Mouse (Mus musculus): ENCODE results near the gene Dnase2b.

Gene Dnase2b

GRCm38 (mm10) chr3:146570148-146570782 lies 45.1 kb downstream of the Dnase2b start, which contains the start of gene Uox:
Gene Uox (plus strand): TSS chr3:146570426.
- in situ Hi-C loops (cut with MboI, MseI), result no loop called here

GRCm38 (mm10) chr3:146569594-146569993 lies 45.8 kb downstream of the Dnase2b start:
- in situ Hi-C loops (cut with MboI, MseI), result loop anchor here (10.0 kb wide), 2 partner anchors 215 to 345 kb away; no protein-coding TSS in a partner anchor

- in situ Hi-C loops (cut with MboI, MseI), result loop anchor here (10.0 kb wide), 2 partner anchors 217 to 347 kb away; no protein-coding TSS in a partner anchor
Observed at GRCm38 (mm10) chr3:146567884-146568530, 47.4 kb downstream of the Dnase2b start.

- in situ Hi-C loops (cut with MboI, MseI), result loop anchor here (10.0 kb wide), 2 partner anchors 217 to 347 kb away; no protein-coding TSS in a partner anchor
Observed at GRCm38 (mm10) chr3:146567366-146567765, 48.0 kb downstream of the Dnase2b start.

- in situ Hi-C loops (cut with MboI, MseI), result loop anchor here (10.0 kb wide), 2 partner anchors 220 to 350 kb away; no protein-coding TSS in a partner anchor
Observed at GRCm38 (mm10) chr3:146565065-146565411, 50.4 kb downstream of the Dnase2b start.

- in situ Hi-C loops (cut with MboI, MseI), result loop anchor here (5.0 to 10.0 kb wide), 3 partner anchors 220 to 353 kb away; no protein-coding TSS in a partner anchor
Observed at GRCm38 (mm10) chr3:146564268-146565064, 50.9 kb downstream of the Dnase2b start.

GRCm38 (mm10) chr3:146562936-146563335 lies 52.5 kb downstream of the Dnase2b start:
- in situ Hi-C loops (cut with MboI, MseI), result loop anchor here (5.0 to 10.0 kb wide), 3 partner anchors 222 to 354 kb away; no protein-coding TSS in a partner anchor

GRCm38 (mm10) chr3:146557507-146557906 lies 57.9 kb downstream of the Dnase2b start:
- in situ Hi-C loops (cut with MboI, MseI), result loop anchor here in 1 of 2 experiments (5.0 kb wide), 1 partner anchor 35 kb away; the partner anchor contains the start of gene Rpf1

- in situ Hi-C loops (cut with MboI, MseI), result loop anchor here in 1 of 2 experiments (5.0 kb wide), 1 partner anchor 34 kb away; the partner anchor contains the start of gene Rpf1
Observed at GRCm38 (mm10) chr3:146556567-146556966, 58.8 kb downstream of the Dnase2b start.

- in situ Hi-C loops (cut with MboI, MseI), result loop anchor here in 1 of 2 experiments (5.0 kb wide), 1 partner anchor 33 kb away; the partner anchor contains the start of gene Rpf1
Observed at GRCm38 (mm10) chr3:146554816-146555215, 60.6 kb downstream of the Dnase2b start.

- in situ Hi-C loops (cut with MboI, MseI), result no loop called here
Observed at GRCm38 (mm10) chr3:146543632-146544031, 71.8 kb downstream of the Dnase2b start.

- in situ Hi-C loops (cut with MboI, MseI), result no loop called here
Observed at GRCm38 (mm10) chr3:146540521-146541273, 74.7 kb downstream of the Dnase2b start.

GRCm38 (mm10) chr3:146534986-146535385 lies 80.4 kb downstream of the Dnase2b start:
- in situ Hi-C loops (cut with MboI, MseI), result no loop called here

Data from T-helper 17 cell (primary cell).